Mouse (Mus musculus) T-cell, adult 2 months (primary cell): Measurements from ENCODE around the gene Gm26992.
A peak's percentile ranks its signal among the peaks of the same experiment; 100 is the strongest.
"Not testable (repeated sequence)": the region's sequence is repeated elsewhere in the genome, so short reads cannot be mapped to it uniquely, and the experiment has no call there.

Experiments used
- DNase-seq: peaks from one replicate; pipeline ENCODE4 v3.0.0; 2022; ENCODE audit warnings: low spot score

Gene Gm26992

GRCm38 (mm10) chrX:103421710-103422109 is at the start of gene Gm26992:
Gm26992 (plus strand) TSS chrX:103422010.
- no peak for DNase-seq

GRCm38 (mm10) chrX:103374250-103374649 is 47.6 kb upstream of the Gm26992 start:
- no peak for DNase-seq

- no peak for DNase-seq
Observed at GRCm38 (mm10) chrX:103384528-103384927, 37.3 kb upstream of the Gm26992 start.

GRCm38 (mm10) chrX:103388131-103388530 is 33.7 kb upstream of the Gm26992 start:
- DNase-seq, result no peak

GRCm38 (mm10) chrX:103393841-103394240 is 28.0 kb upstream of the Gm26992 start:
- peak; percentile 4 for DNase-seq

GRCm38 (mm10) chrX:103405021-103405420 is 16.8 kb upstream of the Gm26992 start:
- no peak for DNase-seq

GRCm38 (mm10) chrX:103414167-103414566 is 7.6 kb upstream of the Gm26992 start, which contains the start of gene Tsx:
Tsx (plus strand) TSS chrX:103414467.
- DNase-seq, result no peak

GRCm38 (mm10) chrX:103427677-103428076 is 5.9 kb downstream of the Gm26992 start:
- DNase-seq, result no peak

- no peak for DNase-seq
Observed at GRCm38 (mm10) chrX:103432293-103432692, 10.5 kb downstream of the Gm26992 start.

- DNase-seq, result no peak
Observed at GRCm38 (mm10) chrX:103438023-103438422, 16.2 kb downstream of the Gm26992 start.

- peak; percentile 22 for DNase-seq
Observed at GRCm38 (mm10) chrX:103440803-103441202, 19.0 kb downstream of the Gm26992 start.

GRCm38 (mm10) chrX:103443755-103444154 is 21.9 kb downstream of the Gm26992 start:
- DNase-seq, result peak; percentile 17

GRCm38 (mm10) chrX:103447539-103448169 is 25.8 kb downstream of the Gm26992 start:
- peak; percentile 16 for DNase-seq

- DNase-seq, result not testable (repeated sequence)
Observed at GRCm38 (mm10) chrX:103448429-103448828, 26.6 kb downstream of the Gm26992 start.

GRCm38 (mm10) chrX:103448943-103449722 is 27.3 kb downstream of the Gm26992 start:
- DNase-seq, result not testable (repeated sequence)

- DNase-seq, result no peak
Observed at GRCm38 (mm10) chrX:103452815-103453214, 31.0 kb downstream of the Gm26992 start.

GRCm38 (mm10) chrX:103460056-103460455 is 38.2 kb downstream of the Gm26992 start:
- DNase-seq, result no peak

GRCm38 (mm10) chrX:103468998-103469397 is 47.2 kb downstream of the Gm26992 start:
- no peak for DNase-seq

- DNase-seq, result no peak
Observed at GRCm38 (mm10) chrX:103472346-103472745, 50.5 kb downstream of the Gm26992 start.

- peak; percentile 65 for DNase-seq
Observed at GRCm38 (mm10) chrX:103477507-103477906, 55.7 kb downstream of the Gm26992 start.

GRCm38 (mm10) chrX:103481243-103482096 is 59.7 kb downstream of the Gm26992 start:
- no peak for DNase-seq

GRCm38 (mm10) chrX:103482097-103482451 is 60.3 kb downstream of the Gm26992 start:
- no peak for DNase-seq
